Mouse (Mus musculus): ENCODE measurements around the gene Grik5.

The Grik5 gene

DNA sequence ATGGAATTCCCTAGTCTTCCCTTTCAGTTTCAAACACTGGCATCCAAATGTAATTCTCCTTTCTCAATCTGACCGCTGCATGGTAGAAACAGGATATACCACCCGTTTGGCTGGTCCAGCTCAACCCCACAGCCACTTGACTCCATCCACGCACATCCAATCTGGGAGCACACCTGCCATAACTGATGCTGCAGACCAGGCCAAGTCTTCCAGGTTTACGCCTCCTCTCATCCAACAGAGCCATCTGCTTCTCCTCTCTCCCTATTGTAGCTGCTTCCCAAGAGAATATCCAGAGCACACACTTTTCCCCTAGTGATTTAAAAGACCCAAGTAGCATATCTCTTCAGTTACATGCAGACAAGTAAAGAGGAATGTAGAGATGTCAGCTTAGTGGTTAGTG is 37.4 kb downstream of the Grik5 start:
- intact Hi-C loops (cut with DNase I) = no loop called here

DNA sequence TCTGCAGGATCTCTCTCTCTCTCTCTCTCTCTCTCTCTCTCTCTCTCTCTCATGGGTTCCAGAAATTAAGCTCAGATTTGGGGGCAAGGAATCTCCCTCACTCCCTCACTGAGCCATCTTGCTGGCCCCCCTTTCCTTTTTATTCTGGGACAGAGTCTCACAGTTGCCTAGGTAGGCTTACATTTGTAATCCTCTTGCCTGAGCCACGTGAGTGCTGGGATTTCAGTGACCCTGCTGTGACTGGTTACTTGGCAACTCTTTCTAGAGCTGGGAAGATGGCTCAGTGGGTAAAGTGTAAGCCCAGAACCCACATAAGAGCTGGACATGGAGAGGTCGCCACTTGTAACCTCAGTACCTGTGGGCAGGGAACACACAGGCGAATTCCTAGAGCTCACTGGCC is 40.6 kb downstream of the Grik5 start:
- intact Hi-C loops (cut with DNase I) = loop anchor here (2.0 kb wide), 1 partner anchor 63 kb away; no protein-coding TSS in a partner anchor

DNA sequence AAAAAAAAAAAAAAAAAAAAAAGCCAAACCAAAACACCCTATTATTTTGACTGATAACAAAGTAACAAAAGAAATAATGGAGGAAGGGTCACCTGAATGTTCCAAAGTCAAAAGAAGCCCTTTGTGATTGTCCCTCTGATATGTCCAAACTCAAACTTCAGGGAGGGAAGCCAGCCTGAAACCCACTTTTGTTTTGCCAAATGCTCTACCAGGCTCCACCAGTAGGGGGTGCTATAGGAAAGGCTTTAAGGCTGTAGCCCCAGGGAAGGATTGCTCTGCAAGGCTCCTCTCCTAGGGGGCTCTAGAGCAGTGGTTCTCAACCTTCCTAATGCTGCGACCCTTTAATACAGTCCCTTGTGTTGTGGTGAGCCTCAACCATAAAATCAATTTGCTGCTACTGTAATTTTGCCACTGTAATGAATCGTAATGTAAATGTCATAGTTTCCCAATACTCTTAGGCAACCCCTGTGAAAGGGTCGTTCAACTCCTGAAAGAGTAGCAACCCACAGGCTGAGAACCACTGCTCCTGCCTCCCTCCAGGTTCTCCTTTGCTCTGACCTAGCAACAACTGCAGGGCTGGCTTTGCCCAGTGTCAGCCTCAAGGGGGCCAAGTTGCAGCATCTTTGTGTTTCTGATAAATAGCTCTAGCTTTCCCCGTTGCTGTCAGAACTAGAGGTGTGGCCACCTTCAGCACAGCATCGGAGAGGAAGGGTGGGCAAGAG is 42.0 kb downstream of the Grik5 start:
- intact Hi-C loops (cut with DNase I) = loop anchor here (2.0 kb wide), 1 partner anchor 65 kb away; no protein-coding TSS in a partner anchor

DNA sequence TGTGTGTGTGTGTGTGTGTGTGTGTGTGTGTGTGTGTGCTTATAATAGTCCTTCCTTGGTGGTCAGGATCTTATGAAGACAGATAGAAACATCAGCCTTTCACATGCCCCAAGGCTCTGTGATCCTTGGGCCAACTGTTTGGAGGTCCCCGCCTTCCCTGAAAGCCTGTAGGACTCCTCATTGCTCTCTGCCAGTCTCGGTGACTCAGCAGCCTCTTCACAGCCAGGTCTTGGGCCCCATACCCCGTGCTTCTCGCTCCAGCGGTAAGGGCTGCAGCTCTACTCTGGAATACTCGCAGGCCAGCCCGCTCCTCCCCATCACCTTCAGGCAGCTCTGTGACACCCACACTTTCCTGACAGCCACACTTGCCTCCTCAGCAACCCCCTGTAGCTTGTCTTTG is 45.7 kb downstream of the Grik5 start:
- intact Hi-C loops (cut with DNase I) = loop anchor here (5.0 kb wide), 1 partner anchor 156 kb away; no protein-coding TSS in a partner anchor

DNA sequence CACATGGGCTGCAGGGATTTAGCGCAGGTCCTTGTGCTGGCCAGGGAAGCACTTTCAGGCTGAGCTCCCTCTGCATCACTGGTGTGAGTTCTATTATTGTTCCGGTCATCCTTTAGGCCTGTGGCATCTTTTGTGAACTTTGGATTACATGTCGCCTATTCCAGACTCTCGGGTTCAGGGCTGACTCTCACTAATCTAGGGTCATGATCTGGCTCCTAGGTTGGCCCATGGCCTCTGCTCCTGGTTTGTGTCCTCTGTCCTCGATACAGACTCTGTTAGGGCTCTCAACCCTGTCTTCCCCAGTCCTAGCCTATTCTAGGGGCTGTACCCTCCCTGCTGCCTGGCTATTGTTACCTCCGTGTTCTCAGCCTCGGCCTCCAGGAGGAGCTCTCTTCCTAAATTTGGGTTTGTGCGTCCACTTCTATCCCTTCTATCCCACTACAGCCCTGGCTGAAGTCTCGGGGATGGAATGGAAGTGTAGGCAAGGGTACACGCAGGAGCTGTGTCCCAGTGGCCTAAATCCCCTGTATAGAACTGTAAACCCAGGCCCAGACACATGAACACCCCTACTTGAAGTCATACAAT is 46.2 kb downstream of the Grik5 start:
- intact Hi-C loops (cut with DNase I) = loop anchor here (5.0 kb wide), 1 partner anchor 156 kb away; no protein-coding TSS in a partner anchor

DNA sequence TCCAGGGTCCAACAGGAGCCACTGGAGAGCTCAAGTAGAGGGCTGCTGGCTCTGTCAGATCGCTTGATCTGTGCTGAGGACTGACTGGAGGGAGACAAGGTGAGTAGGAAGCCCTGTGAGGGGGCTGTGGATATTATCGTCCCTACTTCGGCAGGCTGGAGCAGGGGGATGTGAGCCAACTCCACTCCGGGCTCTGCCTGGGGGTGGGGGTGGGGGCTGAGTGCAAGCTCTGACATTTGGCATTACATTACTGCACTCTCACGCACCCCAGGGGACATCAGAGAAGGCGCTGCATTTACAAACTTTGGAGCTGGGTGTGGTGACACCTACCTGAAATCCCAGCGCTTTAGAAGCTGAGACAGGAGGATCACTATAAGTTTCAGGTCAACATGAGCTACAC is 60.6 kb downstream of the Grik5 start:
- intact Hi-C loops (cut with DNase I) = no loop called here

DNA sequence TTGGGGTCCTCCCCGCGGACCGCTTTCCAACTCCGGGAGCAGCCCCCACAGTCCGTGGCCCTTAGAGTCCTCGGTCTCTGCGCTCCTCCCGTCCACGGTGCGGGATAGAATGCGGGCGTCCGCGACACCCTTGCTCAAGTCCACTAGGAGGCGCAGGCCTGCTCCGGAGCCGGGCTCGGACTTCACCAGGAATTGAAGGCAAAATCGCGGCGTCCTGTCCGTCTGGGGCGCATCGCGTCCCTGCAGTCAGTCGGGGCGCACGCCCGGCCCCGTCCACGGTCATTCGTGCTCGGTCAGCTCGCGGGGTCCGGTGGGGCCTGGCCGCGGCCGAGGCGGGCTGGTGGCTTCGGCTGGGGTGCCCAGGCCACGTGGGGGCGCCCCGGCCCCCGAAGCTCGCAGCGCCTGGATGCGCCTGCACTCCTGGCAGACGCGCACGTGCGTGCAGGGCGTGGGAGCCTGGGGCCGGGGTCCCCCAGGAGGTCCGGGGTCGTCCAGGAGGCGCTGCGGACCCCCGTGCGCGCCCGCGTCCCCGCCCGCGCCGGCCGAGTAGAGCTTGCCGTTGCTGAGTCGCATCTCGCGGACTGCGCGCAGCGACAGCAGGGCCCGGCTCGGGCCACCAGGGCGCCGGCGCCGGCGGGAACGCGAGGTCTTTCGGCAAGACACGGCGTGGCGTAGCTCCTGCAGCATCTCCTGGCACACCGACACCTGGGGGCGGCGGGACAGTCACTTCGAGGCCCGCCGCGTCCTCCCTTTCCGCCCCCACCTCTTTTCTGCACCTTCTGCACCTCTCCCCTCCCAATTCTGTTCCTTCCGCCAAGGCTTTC is 61.8 kb downstream of the Grik5 start:
- intact Hi-C loops (cut with DNase I) = no loop called here

DNA sequence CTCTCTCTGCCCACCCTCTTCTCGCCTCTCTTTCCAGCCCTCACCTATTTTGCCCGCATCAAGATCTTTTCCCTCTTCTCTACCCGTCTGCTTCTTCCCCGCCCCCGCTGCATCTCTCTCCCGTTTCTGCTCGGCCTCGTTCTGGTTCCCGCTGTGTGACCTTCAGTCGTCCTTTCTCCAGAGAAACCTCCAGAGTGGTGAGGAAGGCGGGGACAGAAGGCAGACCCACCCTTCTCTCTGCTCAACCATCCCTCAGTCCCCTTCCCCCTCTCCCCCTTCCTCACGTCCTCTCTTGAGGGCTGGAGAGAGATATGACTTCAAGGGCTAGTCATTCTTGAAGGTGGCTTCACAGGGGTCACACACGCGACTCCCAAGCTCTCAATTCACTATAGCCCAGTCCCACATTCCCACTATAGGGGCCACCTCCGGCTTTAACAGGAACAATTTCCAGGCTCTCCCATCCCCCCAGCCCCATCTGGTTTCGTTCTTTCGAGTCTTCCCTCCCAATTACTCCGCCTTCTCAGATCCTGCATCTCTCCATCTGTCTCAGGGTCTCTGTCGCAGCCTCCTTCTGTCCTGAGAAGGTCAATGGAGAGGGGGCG is 62.9 kb downstream of the Grik5 start:
- intact Hi-C loops (cut with DNase I) = no loop called here

DNA sequence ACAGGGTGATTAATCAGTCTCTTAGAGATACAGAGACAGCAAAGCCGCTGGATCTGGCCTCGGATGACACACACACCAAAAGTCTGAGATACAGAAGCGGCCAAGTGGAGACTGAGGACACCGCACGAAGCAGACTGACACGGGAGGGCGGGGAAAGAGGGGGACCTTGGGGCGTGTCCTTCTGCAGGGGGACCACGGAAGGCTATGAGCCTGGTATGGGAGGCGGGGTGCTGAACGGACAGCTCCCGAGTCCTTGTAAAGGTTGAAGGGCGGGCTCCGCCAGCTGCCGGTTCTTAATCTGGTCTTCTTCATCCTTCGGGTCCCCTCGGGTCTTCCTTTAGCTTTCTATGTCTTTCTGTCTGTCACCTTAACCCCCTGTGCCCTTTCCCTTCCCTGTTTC is 63.5 kb downstream of the Grik5 start:
- intact Hi-C loops (cut with DNase I) = no loop called here

DNA sequence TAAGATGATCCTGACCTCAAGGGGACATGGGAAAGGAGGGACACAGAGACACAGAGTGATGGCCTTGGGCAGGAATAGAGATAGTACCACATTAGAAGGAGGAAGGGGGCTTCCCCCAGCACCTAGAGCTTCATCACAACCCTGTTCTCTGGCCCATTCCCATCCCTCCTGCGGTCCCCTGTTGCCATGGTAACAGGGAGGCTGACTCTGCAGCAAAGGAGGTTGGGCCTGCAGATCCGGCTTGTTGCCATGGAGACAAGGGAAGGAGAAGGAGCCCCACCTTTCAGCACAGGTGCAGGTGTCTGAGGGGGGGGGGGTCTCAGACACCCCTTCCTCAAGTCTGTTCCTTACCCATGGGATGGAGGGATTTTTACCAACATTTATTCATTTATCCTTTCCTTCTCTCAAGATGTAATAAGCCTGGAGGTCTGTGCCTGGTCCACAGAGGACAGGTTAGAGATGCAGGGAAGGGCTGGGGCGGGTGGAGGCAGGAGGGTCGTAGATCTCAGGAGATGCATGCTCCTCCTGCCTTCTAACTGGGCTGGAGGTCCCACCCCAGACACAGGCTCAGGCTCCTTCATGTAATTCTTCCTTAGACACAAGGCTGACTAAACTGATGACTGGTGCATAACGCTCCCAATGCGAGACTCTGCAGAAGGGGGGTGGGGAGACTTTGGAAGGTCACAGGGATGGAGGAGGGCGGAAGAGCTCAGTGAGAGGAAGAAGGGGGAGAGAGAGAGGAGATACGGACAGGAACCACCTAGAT is 64.4 kb downstream of the Grik5 start:
- intact Hi-C loops (cut with DNase I) = no loop called here

DNA sequence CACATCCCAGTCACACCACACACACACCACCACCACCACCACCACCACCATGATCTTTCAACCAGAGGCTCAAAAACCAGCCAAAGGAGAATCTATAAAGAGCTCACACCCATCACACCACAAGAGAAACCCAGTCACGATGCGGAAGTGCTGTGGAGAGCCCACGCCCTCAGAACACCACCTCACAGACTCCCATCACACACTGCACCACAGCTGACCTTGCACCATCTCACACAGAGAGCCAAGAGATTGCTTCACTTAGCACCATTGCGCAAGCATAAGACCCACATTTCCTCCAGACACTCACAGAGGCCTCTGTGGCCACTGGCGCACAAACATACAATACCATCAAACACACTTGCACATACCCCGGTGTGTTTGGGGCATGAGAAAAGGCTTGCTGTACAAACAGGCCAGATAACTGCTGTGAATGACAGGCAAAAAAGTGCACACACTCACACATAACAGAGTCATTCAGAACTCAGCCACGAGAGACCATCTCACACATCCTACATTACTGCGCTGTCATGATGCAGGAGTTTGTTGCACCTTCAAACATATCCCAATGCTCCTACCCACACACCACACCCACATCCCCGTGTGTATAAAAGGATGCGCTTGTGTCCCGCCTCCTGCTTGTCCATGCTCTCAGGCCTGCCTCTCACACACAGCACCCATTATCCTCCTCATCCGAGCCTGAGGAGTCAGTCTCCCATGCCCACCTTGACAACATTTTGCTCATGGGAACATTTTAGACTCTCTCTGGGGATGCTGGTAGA is 65.4 kb downstream of the Grik5 start:
- intact Hi-C loops (cut with DNase I) = no loop called here

DNA sequence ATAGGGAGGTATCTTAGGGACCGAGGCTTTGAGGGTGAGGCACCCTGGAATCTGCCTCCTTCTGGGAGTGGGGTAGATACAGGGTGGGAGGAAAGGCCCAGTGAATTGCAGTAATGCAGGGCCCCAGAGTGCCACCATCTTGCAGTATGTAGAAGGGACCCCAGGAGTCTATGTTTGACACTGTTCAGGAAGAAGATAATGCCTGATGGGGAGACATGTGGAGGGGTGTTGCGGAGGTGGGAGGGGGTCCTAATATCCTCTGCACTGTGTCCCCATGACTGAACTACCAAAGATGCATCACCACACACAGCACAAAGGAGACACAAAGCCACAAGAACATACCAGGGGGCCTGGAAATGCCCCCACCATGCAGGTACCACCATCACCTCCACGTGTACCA is 66.0 kb downstream of the Grik5 start:
- intact Hi-C loops (cut with DNase I) = no loop called here

DNA sequence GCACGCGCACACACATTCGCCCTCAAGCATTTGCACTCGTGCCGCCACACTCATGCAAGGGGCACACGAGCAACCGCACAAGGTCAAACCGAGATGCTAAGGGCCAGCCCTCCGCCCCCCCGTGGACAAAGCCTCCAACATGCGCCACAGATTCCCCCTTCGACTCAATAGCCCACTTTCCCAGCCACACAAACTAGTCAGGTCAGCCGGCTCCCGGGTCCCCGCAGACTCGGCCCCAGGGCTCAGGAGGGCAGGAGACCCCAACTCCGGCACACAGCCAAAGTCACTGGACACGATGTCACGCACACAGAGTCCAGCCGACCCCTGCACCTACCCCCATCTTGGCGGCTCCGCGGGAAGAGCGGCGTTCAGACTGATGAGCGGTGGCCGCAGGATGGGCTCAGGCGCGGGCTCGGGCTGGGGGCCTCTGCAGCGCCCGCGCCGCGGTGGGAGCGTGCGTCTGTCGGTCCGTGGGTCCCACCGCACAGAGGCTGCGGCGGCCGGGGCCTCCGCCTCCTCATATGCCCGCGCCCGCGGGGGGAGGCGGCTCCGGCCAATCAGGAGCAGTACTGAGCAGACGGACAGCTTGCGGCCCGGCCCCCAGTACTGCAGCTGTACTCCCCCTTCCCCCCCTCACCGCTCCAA is 66.6 kb downstream of the Grik5 start, which contains the start of gene Atp1a3:
Gene Atp1a3, minus strand, starts transcription at position 538 of the 645 bp plus-strand sequence.
- intact Hi-C loops (cut with DNase I) = no loop called here

DNA sequence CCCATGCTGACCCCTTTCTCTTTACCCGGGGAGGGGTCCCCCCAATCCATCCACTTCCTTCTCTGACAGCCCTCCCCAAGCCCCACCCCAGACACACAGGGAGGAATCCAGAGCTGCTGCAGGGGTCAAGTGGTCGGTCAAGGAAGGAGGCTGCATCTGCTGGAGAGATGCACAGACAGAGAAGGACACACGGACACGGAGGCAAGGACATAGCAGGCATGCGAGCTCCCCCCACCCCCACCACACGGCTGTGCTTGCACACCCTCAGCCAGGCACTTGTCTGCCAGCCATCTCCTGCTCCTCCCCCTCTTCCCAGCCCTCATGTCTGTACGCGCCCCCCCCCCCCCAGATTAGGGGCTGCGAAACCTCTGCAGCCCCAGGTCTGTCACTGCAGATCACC is 67.3 kb downstream of the Grik5 start:
- intact Hi-C loops (cut with DNase I) = no loop called here

DNA sequence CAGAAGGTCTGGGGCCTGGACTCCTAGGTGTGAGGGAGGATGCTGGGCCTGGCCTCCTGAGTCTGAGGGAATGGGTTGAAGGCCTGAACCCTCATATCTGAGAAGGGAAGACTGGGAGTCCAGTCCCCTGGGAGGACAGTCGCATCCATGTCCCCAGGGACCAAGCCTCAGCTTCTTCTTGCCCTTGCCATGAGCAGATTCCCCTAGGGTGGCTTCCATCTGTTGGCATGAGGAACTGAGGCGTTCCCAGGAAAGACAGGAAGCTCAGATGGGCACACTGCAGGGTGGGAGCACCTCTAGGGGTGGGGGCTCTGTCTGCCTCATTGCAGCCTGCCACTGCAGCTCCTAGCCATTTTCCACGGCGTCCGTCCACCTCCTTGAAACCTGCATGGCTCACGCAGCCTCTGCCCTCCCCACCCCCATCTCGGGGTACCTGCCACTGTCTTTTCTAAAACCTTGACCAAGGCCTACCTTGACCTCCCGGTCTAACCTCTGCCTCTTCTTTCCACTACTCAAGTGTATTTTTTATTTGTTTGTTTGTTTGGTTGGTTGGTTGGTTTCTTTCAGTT is 68.2 kb downstream of the Grik5 start:
- intact Hi-C loops (cut with DNase I) = no loop called here

DNA sequence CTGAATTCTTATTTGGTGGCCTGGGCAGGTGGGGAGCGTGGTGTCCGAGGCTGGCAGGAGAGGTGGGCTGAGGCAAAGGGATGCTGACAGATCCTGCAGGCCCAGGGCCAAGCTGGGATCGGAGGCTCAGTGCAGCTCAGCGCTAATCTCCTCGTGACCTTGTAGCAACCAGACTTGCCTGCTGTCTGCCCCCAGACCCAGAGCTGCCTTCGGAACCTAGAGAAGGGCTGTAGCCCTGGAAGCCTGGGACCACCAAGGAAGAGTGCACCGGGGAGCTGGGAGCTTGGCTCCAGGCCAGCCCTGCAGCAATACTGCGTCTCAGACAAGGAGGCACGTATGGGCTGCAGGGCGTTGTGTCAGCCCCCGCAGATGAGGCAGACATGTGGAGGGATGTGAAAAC is 68.9 kb downstream of the Grik5 start:
- intact Hi-C loops (cut with DNase I) = no loop called here

DNA sequence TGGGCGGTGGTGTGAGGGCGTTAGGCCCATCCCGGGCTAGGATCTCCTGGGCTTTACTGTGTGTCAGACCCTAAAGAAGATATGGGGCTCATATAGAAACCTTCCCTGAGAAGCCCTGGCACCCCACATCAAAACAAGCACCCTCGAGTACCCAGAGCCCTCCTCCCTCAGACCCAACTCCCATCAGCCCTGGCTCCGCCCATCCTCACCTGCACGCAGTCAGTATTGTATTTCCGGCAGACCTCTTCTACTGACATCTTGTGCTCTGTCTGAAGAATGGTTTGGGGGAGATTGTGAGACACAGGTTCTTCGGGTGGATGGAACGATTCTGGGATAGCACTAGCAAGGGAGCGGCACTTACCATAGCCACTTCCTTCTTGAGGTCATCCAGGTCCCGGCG is 71.4 kb downstream of the Grik5 start:
- intact Hi-C loops (cut with DNase I) = no loop called here

DNA sequence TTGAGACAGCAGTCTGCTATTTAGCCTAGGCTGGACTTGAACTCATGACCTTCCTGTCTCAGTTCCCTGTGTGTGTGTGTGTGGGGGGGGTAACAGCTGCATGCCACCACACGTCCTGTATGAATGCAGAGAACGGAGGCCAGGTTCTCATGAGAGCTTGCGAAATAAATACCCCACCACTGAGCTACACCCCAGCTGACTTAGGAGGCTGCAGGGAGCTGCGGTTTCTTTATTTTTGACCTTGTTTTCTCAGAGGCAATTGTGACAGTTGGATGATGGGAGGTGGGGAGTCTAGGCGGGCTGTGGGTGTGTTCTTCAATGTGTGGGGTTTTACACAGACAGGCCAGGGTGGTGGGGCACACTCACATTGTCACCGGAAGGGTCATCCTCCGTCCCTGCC is 71.9 kb downstream of the Grik5 start:
- intact Hi-C loops (cut with DNase I) = no loop called here

DNA sequence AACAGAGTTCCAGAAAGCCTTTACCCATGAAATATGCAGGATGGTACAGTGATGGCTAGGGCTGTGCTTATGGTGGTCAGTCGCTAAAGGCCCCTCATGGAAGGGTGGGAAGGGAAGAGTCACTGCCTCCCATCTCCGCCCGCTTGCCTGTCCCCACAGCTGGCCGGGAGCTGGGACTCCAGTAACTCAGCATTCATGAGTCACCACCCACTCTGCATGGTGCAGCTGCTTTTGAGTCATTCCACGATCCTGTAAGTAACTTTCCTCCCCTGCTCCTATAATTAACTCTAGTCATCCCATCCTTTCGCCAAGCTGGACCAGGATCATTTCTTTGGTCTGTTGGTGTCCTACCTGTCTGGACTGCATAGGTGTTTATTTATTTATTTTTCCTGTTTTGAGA is 79.1 kb downstream of the Grik5 start:
- intact Hi-C loops (cut with DNase I) = no loop called here
